Comparison of ENCODE assay signal across 8 mouse cellular contexts in the genomic region with DNA sequence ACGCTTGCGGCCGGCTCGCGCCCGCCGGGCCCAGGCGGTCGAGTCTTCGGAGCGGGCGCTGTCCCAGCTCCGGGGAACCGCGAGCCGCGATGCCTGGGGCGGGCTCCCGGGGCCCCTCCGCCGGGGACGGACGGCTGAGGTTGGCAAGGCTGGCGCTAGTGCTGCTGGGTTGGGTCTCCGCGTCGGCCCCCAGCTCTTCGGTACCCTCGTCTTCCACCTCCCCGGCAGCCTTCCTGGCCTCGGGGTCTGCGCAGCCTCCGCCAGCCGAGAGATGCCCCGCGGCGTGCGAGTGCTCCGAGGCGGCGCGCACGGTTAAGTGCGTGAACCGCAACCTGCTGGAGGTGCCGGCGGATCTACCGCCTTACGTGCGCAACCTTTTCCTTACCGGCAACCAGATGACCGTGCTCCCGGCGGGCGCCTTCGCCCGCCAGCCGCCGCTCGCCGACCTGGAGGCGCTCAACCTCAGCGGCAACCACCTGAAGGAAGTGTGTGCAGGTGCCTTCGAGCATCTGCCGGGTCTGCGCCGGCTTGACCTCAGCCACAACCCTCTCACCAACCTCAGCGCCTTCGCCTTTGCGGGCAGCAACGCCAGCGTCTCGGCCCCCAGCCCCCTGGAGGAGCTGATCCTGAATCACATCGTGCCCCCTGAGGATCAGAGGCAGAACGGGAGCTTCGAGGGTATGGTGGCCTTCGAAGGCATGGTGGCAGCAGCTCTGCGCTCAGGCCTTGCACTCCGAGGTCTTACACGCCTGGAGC. TPM values are rescaled to one million over a fixed set of nuclear protein-coding genes. Genes with fewer than 3 reads are reported as not detected.
DNase-seq lines count a peak whose midpoint lies in the region; ATAC-seq and TF ChIP-seq lines count a peak whose summit lies in the region.

No protein-coding gene starts in this region.

- H3K27me3 ChIP-seq in lung, postnatal 0 days (replicated peaks; ENCODE audit: insufficient read depth, low read length): no peaks in the 10 kb centered on the region
- H3K27me3 ChIP-seq in forebrain, embryonic 16.5 days (replicated peaks; ENCODE audit: control insufficient read depth, insufficient read depth, low read length): 0 out of 2 replicates have a peak, but pooled peaks cover 2% of the 10 kb centered on the region
- H3K27me3 ChIP-seq in liver, embryonic 11.5 days (replicated peaks; ENCODE audit: control insufficient read depth, insufficient read depth, low read length): peaks cover 54% of the 10 kb centered on the region
- H3K27me3 ChIP-seq in stomach, embryonic 15.5 days (replicated peaks): peaks cover 5% of the 10 kb centered on the region; the same call in 1 of the 2 replicates

- H3K9ac ChIP-seq in lung, postnatal 0 days (replicated peaks; ENCODE audit: low read depth): peak overlapping the region; percentile 44
- H3K9ac ChIP-seq in forebrain, embryonic 16.5 days (replicated peaks; ENCODE audit: low read depth, low read length): peak overlapping the region; percentile 82
- no peak overlapping the region for H3K9ac ChIP-seq in liver, embryonic 11.5 days (ENCODE audit: low read depth, low read length)
- H3K9ac ChIP-seq in stomach, embryonic 15.5 days: peak overlapping the region; percentile 52

- WGBS in lung, postnatal 0 days: 5% methylated on average over 73 of the region's 80 CpGs
- 2% methylated on average over 80 of the region's 80 CpGs for WGBS in forebrain, embryonic 16.5 days
- WGBS in liver, embryonic 11.5 days: 4% methylated on average over 80 of the region's 80 CpGs
- WGBS in stomach, embryonic 15.5 days: 5% methylated on average over 80 of the region's 80 CpGs

- no peak for TF ChIP-seq EP300 in lung, postnatal 0 days (IDR thresholded peaks at IDR 0.05)

- no peaks in the 10 kb centered on the region for H3K36me3 ChIP-seq in lung, postnatal 0 days (ENCODE audit: insufficient read depth, low read length)
- no peaks in the 10 kb centered on the region for H3K36me3 ChIP-seq in forebrain, embryonic 16.5 days (ENCODE audit: control insufficient read depth, insufficient read depth)
- no peaks in the 10 kb centered on the region for H3K36me3 ChIP-seq in liver, embryonic 11.5 days (ENCODE audit: control insufficient read depth, insufficient read depth, low read length)
- no peaks in the 10 kb centered on the region for H3K36me3 ChIP-seq in stomach, embryonic 15.5 days

- peak overlapping the region; percentile 62 for H3K4me3 ChIP-seq in lung, postnatal 0 days (ENCODE audit: low read depth, low read length)
- peak overlapping the region; percentile 75 for H3K4me3 ChIP-seq in forebrain, embryonic 16.5 days (replicated peaks; ENCODE audit: low read length)
- peak overlapping the region; percentile 60 for H3K4me3 ChIP-seq in liver, embryonic 11.5 days (ENCODE audit: low read depth, low read length)
- peak overlapping the region; percentile 69 for H3K4me3 ChIP-seq in stomach, embryonic 15.5 days (replicated peaks)

- no peaks in the 10 kb centered on the region for H3K4me1 ChIP-seq in lung, postnatal 0 days (ENCODE audit: insufficient read depth, low read depth, low read length)
- H3K4me1 ChIP-seq in forebrain, embryonic 16.5 days (replicated peaks; ENCODE audit: control insufficient read depth, insufficient read depth, low read length): peaks cover 24% of the 10 kb centered on the region
- H3K4me1 ChIP-seq in liver, embryonic 11.5 days (replicated peaks; ENCODE audit: control insufficient read depth, insufficient read depth, low read length): no peaks in the 10 kb centered on the region; the same call in 1 of the 2 replicates
- H3K4me1 ChIP-seq in stomach, embryonic 15.5 days: 0 out of 2 replicates have a peak, but pooled peaks cover 9% of the 10 kb centered on the region

- peak; percentile 29 for ATAC-seq in lung, postnatal 0 days
- ATAC-seq in forebrain, embryonic 16.5 days: peak; percentile 60
- ATAC-seq in liver, embryonic 11.5 days (replicated peaks; ENCODE audit: low FRiP score): peak; percentile 49
- ATAC-seq in stomach, embryonic 15.5 days (ENCODE audit: insufficient read depth, low FRiP score, low read depth): peak; percentile 24

- H3K27ac ChIP-seq in lung, postnatal 0 days (ENCODE audit: low read length): no peak overlapping the region
- H3K27ac ChIP-seq in forebrain, embryonic 16.5 days (ENCODE audit: low read length): no peak overlapping the region
- no peak overlapping the region for H3K27ac ChIP-seq in liver, embryonic 11.5 days (ENCODE audit: low read depth, low read length)
- no peak overlapping the region; the same call in 1 of the 2 replicates for H3K27ac ChIP-seq in stomach, embryonic 15.5 days

- peak; percentile 12 to 14 for DNase-seq in cerebellum, adult 18-20 months
- DNase-seq in cerebellum, adult 9-11 months: no peak
- peak; percentile 13 for DNase-seq in lung, postnatal 0 days (ENCODE audit: low spot score)
- DNase-seq in lung, postnatal 14 days: no peak
- peak; percentile 49 for DNase-seq in liver, embryonic 11.5 days (ENCODE audit: low spot score)
- DNase-seq in adrenal gland, postnatal 14 days: no peak

- H3K9me3 ChIP-seq in lung, postnatal 0 days (ENCODE audit: low read length): no peaks in the 10 kb centered on the region
- H3K9me3 ChIP-seq in forebrain, embryonic 16.5 days (ENCODE audit: control insufficient read depth, low read length): 0 out of 2 replicates have a peak, but pooled peaks cover 2% of the 10 kb centered on the region
- H3K9me3 ChIP-seq in liver, embryonic 11.5 days (ENCODE audit: control insufficient read depth, low read length): no peaks in the 10 kb centered on the region
- H3K9me3 ChIP-seq in stomach, embryonic 15.5 days: no peaks in the 10 kb centered on the region

- TF ChIP-seq CTCF in lung, postnatal 0 days (IDR thresholded peaks at IDR 0.05): 0 out of 2 replicates have a peak, but pooled peaks have one; percentile 8

- H3K4me2 ChIP-seq in lung, postnatal 0 days (replicated peaks; ENCODE audit: low read depth, low read length): peak overlapping the region; percentile 99
- peak overlapping the region; percentile 99 for H3K4me2 ChIP-seq in forebrain, embryonic 16.5 days (ENCODE audit: low read length)
- H3K4me2 ChIP-seq in liver, embryonic 11.5 days: peak overlapping the region; percentile 83
- peak overlapping the region; percentile 99 for H3K4me2 ChIP-seq in stomach, embryonic 15.5 days

RNA-seq across cellular contexts. Expression of gene Tpbg, which starts 1.9 kb away (rescaled TPM):
- polyA plus RNA-seq in lung, postnatal 0 days (2015; fragmentation: Nextera tagmentation; extraction: Ambion mirVana): 4.4 and 4.7 TPM in 2 replicates
- 7.0 and 8.3 TPM in 2 replicates for polyA plus RNA-seq in forebrain, embryonic 16.5 days (2015; fragmentation: Nextera tagmentation; extraction: Ambion mirVana)
- polyA plus RNA-seq in liver, embryonic 11.5 days (2014; fragmentation: Nextera tagmentation; extraction: Ambion mirVana): 2.3 and 3.0 TPM in 2 replicates
- 9.8 and 10.1 TPM in 2 replicates for polyA plus RNA-seq in stomach, embryonic 15.5 days (2015; fragmentation: Nextera tagmentation; extraction: Ambion mirVana)
- 4.3 and 4.9 TPM in 2 replicates for total RNA-seq in adrenal gland, postnatal 14 days (2021)

Comparison
In these comparisons a context has a peak if more than half of its experiments do, and no peak if none do; other contexts are left out.
1. DNase-seq: peak in cerebellum, adult 18-20 months (2 of 2), lung, postnatal 0 days (single experiment) and liver, embryonic 11.5 days (single experiment); none in cerebellum, adult 9-11 months (single experiment), lung, postnatal 14 days (single experiment) and adrenal gland, postnatal 14 days (single experiment).
2. Peak in every context shown above with its lines, with median percentiles within 50 percentile points of each other: ATAC-seq, H3K4me2 ChIP-seq and H3K4me3 ChIP-seq.